Mouse (Mus musculus) midbrain, embryonic 15.5 days (tissue): ENCODE measurements around the gene Fgfr2. TPM values are rescaled to one million over a fixed set of nuclear protein-coding genes. Genes with fewer than 3 reads are reported as not detected.
A peak's percentile ranks its signal among the peaks of the same experiment; 100 is the strongest.

Experiments
- ATAC-seq: fragments of 200-750 bp; cut with Nextera tagmentation; replicated peaks from 2 replicates; pipeline ENCODE4 v1.8.0; 2017; ENCODE audit warnings: moderate TSS enrichment
- H3K27ac ChIP-seq: fragments of 300-500 bp; sonication (generic); 2 replicates; pipeline ENCODE4 v1.5.1; 2015; ENCODE audit warnings: mild to moderate bottlenecking, inconsistent platforms
- H3K27me3 ChIP-seq: fragments of 300-500 bp; sonication (generic); replicated peaks from 2 replicates; pipeline ENCODE4 v1.6.1; 2015; ENCODE audit warnings: inconsistent platforms
- H3K36me3 ChIP-seq: fragments of 300-500 bp; sonication (generic); replicated peaks from 2 replicates; pipeline ENCODE4 v1.6.1; 2015; ENCODE audit warnings: inconsistent platforms
- H3K4me1 ChIP-seq: fragments of 300-500 bp; sonication (generic); 2 replicates; pipeline ENCODE4 v1.6.1; 2015; ENCODE audit warnings: inconsistent platforms
- H3K4me2 ChIP-seq: fragments of 300-500 bp; sonication (generic); 2 replicates; pipeline ENCODE4 v1.6.1; 2015; ENCODE audit warnings: inconsistent platforms, mild to moderate bottlenecking, moderate library complexity
- H3K4me3 ChIP-seq: fragments of 300-500 bp; sonication (generic); 2 replicates; pipeline ENCODE4 v1.5.1; 2015; ENCODE audit warnings: mild to moderate bottlenecking, inconsistent platforms
- H3K9ac ChIP-seq: fragments of 300-500 bp; sonication (generic); 2 replicates; pipeline ENCODE4 v1.6.1; 2015; ENCODE audit warnings: mild to moderate bottlenecking, inconsistent platforms
- H3K9me3 ChIP-seq: fragments of 300-500 bp; sonication (generic); 2 replicates; pipeline ENCODE4 v1.6.1; 2016; ENCODE audit warnings: inconsistent platforms
- WGBS: fragments of 180-500 bp; shearing (Covaris S2); methylation state at CpG from one replicate; pipeline ENCODE4 v1.1.7; 2015; ENCODE audit warnings: mixed read lengths; 5-methylcytosine and 5-hydroxymethylcytosine counted together
- polyA plus RNA-seq: library from polyadenylated mRNA; unstranded; fragments of >200 nt; fragmentation: Nextera tagmentation; extraction: Ambion mirVana; gene quantifications from 2 replicates; pipeline ENCODE4 v1.2.1, GENCODE M21; 2015

The Fgfr2 gene
- polyA plus RNA-seq, 1 experiment from 2014 or later, result 23.3 TPM

GRCm38 (mm10) chr7:133047287-133047686 lies 75.9 kb downstream of the Fgfr2 start:
- H3K4me3 ChIP-seq, result no peak overlapping the region
- WGBS, result 88% methylated on average over 4 of the region's 4 CpGs
- ATAC-seq, result no peak
- no peaks in the 10 kb centered on the region for H3K9me3 ChIP-seq
- no peaks in the 10 kb centered on the region for H3K4me1 ChIP-seq
- H3K36me3 ChIP-seq, result no peaks in the 10 kb centered on the region
- H3K4me2 ChIP-seq, result no peak overlapping the region
- H3K27me3 ChIP-seq, result no peaks in the 10 kb centered on the region
- no peak overlapping the region for H3K9ac ChIP-seq
- no peak overlapping the region for H3K27ac ChIP-seq

- no peak overlapping the region for H3K4me3 ChIP-seq
- H3K27ac ChIP-seq, result no peak overlapping the region
- no peaks in the 10 kb centered on the region for H3K9me3 ChIP-seq
- WGBS, result 85% methylated on average over 4 of the region's 4 CpGs
- no peak overlapping the region for H3K9ac ChIP-seq
- H3K4me1 ChIP-seq, result peaks cover 5% of the 10 kb centered on the region; the same call in 1 of the 2 replicates
- ATAC-seq, result no peak
- H3K27me3 ChIP-seq, result no peaks in the 10 kb centered on the region
- no peak overlapping the region for H3K4me2 ChIP-seq
- H3K36me3 ChIP-seq, result no peaks in the 10 kb centered on the region
These were observed 78.4 kb downstream of the Fgfr2 start for GRCm38 (mm10) chr7:133044721-133045120.

- ATAC-seq, result no peak
- no peaks in the 10 kb centered on the region for H3K27me3 ChIP-seq
- no peak overlapping the region for H3K27ac ChIP-seq
- H3K36me3 ChIP-seq, result no peaks in the 10 kb centered on the region
- WGBS, result 79% methylated on average over 3 of the region's 3 CpGs
- peaks cover 8% of the 10 kb centered on the region; the same call in 1 of the 2 replicates for H3K4me1 ChIP-seq
- H3K4me3 ChIP-seq, result no peak overlapping the region
- H3K4me2 ChIP-seq, result no peak overlapping the region
- H3K9me3 ChIP-seq, result no peaks in the 10 kb centered on the region
- no peak overlapping the region for H3K9ac ChIP-seq
These were observed 81.4 kb downstream of the Fgfr2 start for GRCm38 (mm10) chr7:133041784-133042183.

DNA sequence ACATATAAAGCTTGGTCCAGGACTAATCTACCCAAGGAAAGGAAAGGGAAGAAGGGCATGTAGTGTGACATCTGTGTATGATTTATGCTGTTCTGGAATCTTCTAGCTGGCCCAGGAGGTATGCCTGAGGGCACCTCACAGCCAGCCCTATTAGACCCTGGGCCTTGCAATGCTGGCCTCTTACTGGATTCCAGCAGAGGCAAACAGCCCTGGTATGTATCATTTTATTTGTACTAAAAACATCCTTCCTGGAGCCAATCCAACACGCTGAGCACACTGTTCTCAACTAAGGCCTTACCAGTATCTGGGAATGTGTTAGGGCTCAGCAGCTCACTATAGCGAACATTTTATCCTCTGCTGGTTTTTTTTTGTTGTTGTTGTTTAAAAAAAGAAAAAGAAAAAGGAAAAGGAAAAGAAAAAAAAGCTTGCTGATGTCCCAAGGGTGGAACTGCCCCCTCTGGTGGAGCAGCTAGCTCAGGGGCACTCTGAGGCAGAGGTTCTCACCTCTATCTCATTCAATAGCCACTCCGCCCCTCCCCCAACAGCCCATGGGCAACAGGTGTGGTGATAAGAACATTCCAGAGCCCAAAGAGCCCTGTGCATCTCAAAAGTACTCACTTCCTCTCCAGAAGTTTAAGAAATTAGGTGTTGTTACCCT lies 82.3 kb downstream of the Fgfr2 start:
- no peak overlapping the region for H3K4me2 ChIP-seq
- ATAC-seq, result no peak
- no peak overlapping the region for H3K4me3 ChIP-seq
- WGBS, result 86% methylated on average over 3 of the region's 3 CpGs
- no peaks in the 10 kb centered on the region for H3K9me3 ChIP-seq
- H3K27ac ChIP-seq, result no peak overlapping the region
- no peaks in the 10 kb centered on the region for H3K27me3 ChIP-seq
- peaks cover 12% of the 10 kb centered on the region; the same call in 1 of the 2 replicates for H3K4me1 ChIP-seq
- no peaks in the 10 kb centered on the region for H3K36me3 ChIP-seq
- H3K9ac ChIP-seq, result no peak overlapping the region

DNA sequence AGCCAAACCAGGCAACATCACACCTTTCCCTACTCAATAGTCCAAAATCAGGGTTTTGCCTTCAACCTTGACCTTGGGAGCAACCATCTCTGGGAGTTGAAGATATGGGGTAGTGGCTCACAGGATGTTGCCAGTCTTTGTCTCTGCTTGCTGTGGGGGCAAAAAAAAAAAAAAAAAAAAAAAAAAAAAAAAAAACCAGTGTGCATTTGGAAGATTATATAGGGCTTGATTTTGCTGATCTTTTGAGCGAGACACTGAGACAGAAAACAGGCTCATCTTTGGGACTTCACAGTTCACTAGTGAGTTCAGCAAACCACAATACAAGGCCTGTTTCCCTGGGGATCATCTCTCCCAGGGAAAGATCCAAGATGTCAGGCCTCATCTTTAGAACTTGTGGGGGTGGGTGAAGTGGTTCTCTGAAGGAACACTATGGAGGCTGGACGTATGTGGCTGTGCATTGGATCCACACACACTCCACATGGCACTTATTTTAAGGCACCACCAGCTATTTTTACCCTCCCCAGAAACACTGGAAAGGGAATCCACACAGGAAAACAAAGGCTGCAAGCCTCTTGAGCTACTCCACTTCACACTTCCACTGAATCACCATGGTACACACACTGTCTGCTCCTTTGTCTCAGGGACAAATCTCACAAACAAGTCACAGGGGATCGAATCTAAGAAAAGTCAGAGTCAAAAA lies 83.4 kb downstream of the Fgfr2 start:
- no peak for ATAC-seq
- Histone ChIP-seq H3K9ac (no peak overlapping the region), H3K27ac (no peak overlapping the region), H3K9me3 (no peaks in the 10 kb centered on the region), H3K4me2 (no peak overlapping the region), H3K36me3 (no peaks in the 10 kb centered on the region), H3K4me3 (no peak overlapping the region), H3K27me3 (no peaks in the 10 kb centered on the region), H3K4me1 (peaks cover 12% of the 10 kb centered on the region; the same call in 1 of the 2 replicates)
- WGBS, result 76% methylated on average over 3 of the region's 3 CpGs

GRCm38 (mm10) chr7:133037618-133038017 lies 85.5 kb downstream of the Fgfr2 start:
- Histone ChIP-seq H3K4me1 (peaks cover 28% of the 10 kb centered on the region), H3K4me3 (no peak overlapping the region), H3K9ac (no peak overlapping the region), H3K4me2 (no peak overlapping the region), H3K36me3 (no peaks in the 10 kb centered on the region), H3K9me3 (no peaks in the 10 kb centered on the region), H3K27me3 (no peaks in the 10 kb centered on the region), H3K27ac (no peak overlapping the region)
- WGBS, result 56% methylated on average over 4 of the region's 4 CpGs
- no peak for ATAC-seq

- Histone ChIP-seq H3K4me2 (no peak overlapping the region), H3K36me3 (no peaks in the 10 kb centered on the region), H3K9ac (no peak overlapping the region), H3K4me1 (peaks cover 28% of the 10 kb centered on the region), H3K27ac (no peak overlapping the region), H3K4me3 (no peak overlapping the region), H3K27me3 (no peaks in the 10 kb centered on the region), H3K9me3 (no peaks in the 10 kb centered on the region)
- ATAC-seq, result no peak
- 60% methylated on average over 5 of the region's 5 CpGs for WGBS
These were observed 85.9 kb downstream of the Fgfr2 start for GRCm38 (mm10) chr7:133037217-133037616.

DNA sequence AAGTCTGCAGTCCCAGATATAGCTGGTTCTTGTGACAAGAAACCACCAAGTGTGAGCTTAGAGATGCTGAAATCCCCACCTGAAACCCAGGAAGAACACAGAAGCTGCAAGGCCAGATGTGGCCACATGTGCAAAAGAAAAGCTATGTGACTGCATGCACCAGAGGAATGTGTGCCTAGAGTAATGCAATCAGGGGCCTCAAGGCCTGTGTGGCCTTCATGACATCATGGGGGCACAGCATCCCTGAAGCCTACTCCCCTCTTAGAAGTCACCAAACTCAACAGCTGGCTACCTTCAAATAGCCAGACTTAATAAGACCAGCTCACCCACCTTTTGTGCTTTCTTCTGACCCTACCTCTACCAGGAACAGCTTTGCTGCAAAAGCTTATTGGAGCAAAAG lies 87.2 kb downstream of the Fgfr2 start:
- Histone ChIP-seq H3K27me3 (no peaks in the 10 kb centered on the region), H3K9ac (no peak overlapping the region), H3K36me3 (no peaks in the 10 kb centered on the region), H3K27ac (no peak overlapping the region), H3K4me1 (peaks cover 28% of the 10 kb centered on the region), H3K9me3 (no peaks in the 10 kb centered on the region), H3K4me3 (no peak overlapping the region), H3K4me2 (no peak overlapping the region)
- no peak for ATAC-seq

DNA sequence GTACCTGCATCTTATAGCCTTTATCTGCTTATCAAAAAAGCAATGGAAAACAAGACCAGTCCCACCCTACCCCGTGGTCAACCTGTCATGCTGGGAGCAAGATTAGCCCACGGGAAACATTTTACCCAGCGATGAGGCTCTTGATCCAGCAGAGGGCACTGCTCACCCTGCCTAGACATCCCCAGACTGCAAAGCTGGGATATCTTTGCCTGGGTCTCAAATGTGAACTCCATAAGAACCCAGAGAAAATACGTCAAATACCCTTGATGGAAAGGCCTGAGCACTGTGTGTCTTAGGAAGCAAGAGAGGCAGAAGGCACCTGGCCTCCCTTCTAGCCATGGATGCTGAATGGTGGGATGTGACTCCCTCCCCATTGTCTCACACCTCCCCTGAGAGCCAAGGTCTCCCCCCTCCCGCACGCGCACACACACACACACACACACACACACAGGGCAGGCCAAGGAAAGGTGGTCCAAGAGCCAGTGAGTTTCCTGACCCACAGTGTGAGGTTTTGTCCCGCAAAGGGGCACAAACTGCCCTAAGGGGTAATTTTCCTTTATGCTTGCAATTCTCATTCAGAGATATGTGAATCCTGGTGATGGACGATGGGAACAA lies 90.5 kb downstream of the Fgfr2 start:
- H3K4me1 ChIP-seq, result peaks cover 22% of the 10 kb centered on the region
- no peaks in the 10 kb centered on the region for H3K9me3 ChIP-seq
- peak; percentile 66 for ATAC-seq
- no peaks in the 10 kb centered on the region for H3K27me3 ChIP-seq
- no peak overlapping the region for H3K4me3 ChIP-seq
- H3K36me3 ChIP-seq, result no peaks in the 10 kb centered on the region
- WGBS, result 36% methylated on average over 9 of the region's 9 CpGs
- H3K4me2 ChIP-seq, result no peak overlapping the region
- no peak overlapping the region for H3K9ac ChIP-seq
- no peak overlapping the region for H3K27ac ChIP-seq

- H3K4me3 ChIP-seq, result no peak overlapping the region
- ATAC-seq, result no peak
- WGBS, result 78% methylated on average over 8 of the region's 8 CpGs
- H3K9ac ChIP-seq, result no peak overlapping the region
- H3K4me1 ChIP-seq, result peaks cover 25% of the 10 kb centered on the region
- no peaks in the 10 kb centered on the region for H3K9me3 ChIP-seq
- no peak overlapping the region for H3K27ac ChIP-seq
- no peaks in the 10 kb centered on the region for H3K36me3 ChIP-seq
- no peak overlapping the region for H3K4me2 ChIP-seq
- H3K27me3 ChIP-seq, result no peaks in the 10 kb centered on the region
These were observed 93.6 kb downstream of the Fgfr2 start for GRCm38 (mm10) chr7:133029496-133030047.

GRCm38 (mm10) chr7:133029004-133029403 lies 94.1 kb downstream of the Fgfr2 start:
- WGBS, result 91% methylated on average over 8 of the region's 8 CpGs
- H3K27me3 ChIP-seq, result no peaks in the 10 kb centered on the region
- no peaks in the 10 kb centered on the region for H3K9me3 ChIP-seq
- H3K4me3 ChIP-seq, result no peak overlapping the region
- H3K36me3 ChIP-seq, result no peaks in the 10 kb centered on the region
- H3K4me1 ChIP-seq, result peaks cover 24% of the 10 kb centered on the region
- no peak overlapping the region for H3K27ac ChIP-seq
- ATAC-seq, result no peak
- no peak overlapping the region for H3K4me2 ChIP-seq
- no peak overlapping the region for H3K9ac ChIP-seq

- Histone ChIP-seq H3K27ac (no peak overlapping the region), H3K27me3 (no peaks in the 10 kb centered on the region)
These were observed 95.2 kb downstream of the Fgfr2 start for GRCm38 (mm10) chr7:133027930-133028329.

More at GRCm38 (mm10) chr7:133027930-133028329, 95.2 kb downstream of the Fgfr2 start:
- no peak overlapping the region for H3K4me3 ChIP-seq
- no peak for ATAC-seq
- H3K4me2 ChIP-seq, result no peak overlapping the region
- no peaks in the 10 kb centered on the region for H3K36me3 ChIP-seq
- no peaks in the 10 kb centered on the region for H3K9me3 ChIP-seq
- 93% methylated on average over 4 of the region's 4 CpGs for WGBS
- H3K9ac ChIP-seq, result no peak overlapping the region
- H3K4me1 ChIP-seq, result peaks cover 13% of the 10 kb centered on the region
